Mouse (Mus musculus): ENCODE results near the gene Chst4.
"Not testable (repeated sequence)": the region's sequence is repeated elsewhere in the genome, so short reads cannot be mapped to it uniquely, and the experiment has no call there.

The Chst4 gene

DNA sequence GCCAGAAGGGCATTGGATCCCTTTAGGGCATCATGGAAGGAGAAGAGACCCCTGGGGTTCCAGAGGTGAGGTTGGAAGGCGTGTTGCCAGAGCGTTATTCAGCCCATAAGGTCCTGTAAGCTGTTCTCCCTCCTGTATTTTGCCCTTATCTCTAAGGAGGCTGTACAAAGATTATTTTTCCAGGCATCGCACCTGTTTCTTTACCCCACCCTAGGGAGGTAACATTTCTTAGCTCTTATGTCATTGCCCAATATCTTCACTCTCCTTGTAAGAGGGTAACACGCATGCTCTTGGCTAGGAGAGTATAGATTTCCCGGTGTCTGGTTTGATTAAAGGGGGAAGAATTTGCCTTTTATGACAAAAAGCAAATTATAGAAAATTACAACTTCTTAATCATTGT is at the start of gene Chst4:
Gene Chst4, minus strand, starts transcription at position 82 of the 400 bp plus-strand sequence.
- no peak for DNase-seq (ENCODE audit: low read depth, low spot score)

GRCm38 (mm10) chr8:110082416-110083105 is 43.0 kb upstream of the Chst4 start:
- no peak for DNase-seq (ENCODE audit: low read depth, low spot score)

- no peak for DNase-seq (ENCODE audit: low read depth, low spot score)
Measured at GRCm38 (mm10) chr8:110079282-110080221, 40.0 kb upstream of the Chst4 start, which contains the start of gene Zfp612. Gene Zfp612 (plus strand): TSS chr8:110079746.

DNA sequence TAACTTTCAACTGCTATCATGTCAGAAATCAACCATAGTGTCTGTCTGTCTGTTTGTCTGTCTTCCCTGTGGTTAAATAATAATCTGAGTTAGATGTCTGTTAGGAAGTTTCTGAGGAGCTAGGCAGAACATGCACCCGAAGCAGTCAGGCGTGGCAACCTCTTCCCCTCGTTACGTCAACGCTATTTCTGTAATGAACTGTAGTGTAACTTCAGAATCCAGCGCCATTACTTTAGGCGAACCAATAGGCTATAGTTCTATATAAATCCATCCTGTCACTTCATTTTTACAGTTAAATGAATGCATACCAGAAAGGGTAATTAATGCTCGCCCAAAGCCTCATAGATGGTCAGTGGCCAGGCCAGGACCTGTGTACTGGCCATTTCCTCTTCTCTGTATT is 35.0 kb upstream of the Chst4 start:
- DNase-seq (ENCODE audit: low read depth, low spot score): no peak

DNA sequence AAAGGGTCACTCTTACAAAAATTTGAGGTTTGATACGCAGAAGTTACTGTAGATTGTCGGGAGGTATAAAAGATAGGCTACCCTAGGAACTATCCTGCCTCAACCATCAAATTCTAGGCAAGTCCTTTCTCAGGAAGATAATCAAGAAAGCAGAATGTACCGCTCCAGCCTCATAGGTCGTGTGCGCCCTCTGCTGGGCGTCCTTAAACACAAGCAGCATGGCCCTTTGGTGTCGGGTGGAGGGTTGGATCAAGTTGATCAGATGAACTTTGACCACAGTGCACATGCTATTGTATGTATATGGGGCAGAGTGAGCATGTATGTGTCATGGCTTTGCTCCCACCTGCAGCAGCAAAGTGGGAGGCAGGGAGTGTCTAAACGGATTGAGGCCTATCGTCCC is 32.1 kb upstream of the Chst4 start:
- peak; percentile 24 for DNase-seq (ENCODE audit: low read depth, low spot score)

DNA sequence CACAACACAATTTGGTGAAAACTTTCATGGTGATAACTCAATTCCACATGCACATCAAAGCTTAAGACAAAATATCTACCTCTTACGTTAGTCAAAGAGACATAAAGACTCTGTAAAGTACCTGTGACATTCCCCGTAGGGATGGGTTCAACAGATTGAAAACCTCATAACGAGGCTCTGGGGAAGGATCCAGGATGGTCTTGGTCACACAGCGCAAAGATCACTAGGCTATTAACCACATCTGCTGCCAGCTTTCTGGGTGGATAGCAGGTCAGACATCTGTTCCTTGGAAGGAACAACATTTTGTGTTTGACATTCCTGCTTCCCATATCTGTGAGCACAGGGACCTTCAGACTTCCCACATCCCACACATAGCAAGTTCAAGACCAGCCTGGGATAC is 30.2 kb upstream of the Chst4 start:
- no peak for DNase-seq (ENCODE audit: low read depth, low spot score)

DNA sequence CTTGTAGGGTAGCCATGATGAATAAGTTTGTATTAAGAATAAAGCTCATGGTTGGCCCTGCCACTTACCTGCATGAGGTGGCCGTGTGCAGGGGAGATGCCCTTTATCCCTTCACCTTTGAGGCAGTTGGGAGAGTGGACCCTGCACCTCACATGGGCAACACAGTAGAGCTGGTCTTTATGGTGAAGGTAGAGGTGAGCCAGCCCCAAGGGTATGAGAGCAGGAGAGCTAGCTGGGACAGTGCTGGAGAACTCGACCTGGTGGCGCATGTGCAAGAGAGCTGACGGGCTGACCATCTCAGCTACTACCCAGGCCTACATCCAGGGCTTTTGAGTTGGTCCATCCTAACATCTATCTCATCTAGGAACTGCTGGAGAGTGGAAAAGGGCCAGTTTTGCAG is 26.1 kb upstream of the Chst4 start:
- no peak for DNase-seq (ENCODE audit: low read depth, low spot score)

GRCm38 (mm10) chr8:110064606-110065365 is 25.2 kb upstream of the Chst4 start:
- DNase-seq (ENCODE audit: low read depth, low spot score): no peak

- no peak for DNase-seq (ENCODE audit: low read depth, low spot score)
Measured at GRCm38 (mm10) chr8:110064161-110064560, 24.6 kb upstream of the Chst4 start.

GRCm38 (mm10) chr8:110058207-110058606 is 18.7 kb upstream of the Chst4 start:
- no peak for DNase-seq (ENCODE audit: low read depth, low spot score)

DNA sequence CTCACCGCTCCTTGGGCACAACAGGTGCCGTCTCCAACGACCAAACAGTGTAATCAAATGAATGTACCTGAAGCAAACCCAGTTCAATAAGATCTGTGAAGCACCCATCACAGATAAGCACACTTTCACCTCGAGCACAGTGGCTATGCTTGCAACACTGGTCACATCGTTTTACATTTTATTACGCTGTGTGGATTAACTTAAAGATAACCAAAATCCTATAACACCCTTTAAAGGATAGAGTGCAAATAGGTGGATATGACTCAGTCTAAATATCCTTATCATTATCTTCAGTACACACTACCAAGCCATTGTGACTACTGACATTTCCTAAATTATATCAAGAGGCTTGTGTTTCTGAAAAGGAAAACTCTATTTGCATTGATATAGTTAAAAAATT is 11.7 kb upstream of the Chst4 start:
- no peak for DNase-seq (ENCODE audit: low read depth, low spot score)

- no peak for DNase-seq (ENCODE audit: low read depth, low spot score)
Measured at GRCm38 (mm10) chr8:110040509-110040908, 969 bp upstream of the Chst4 start.

- no peak for DNase-seq (ENCODE audit: low read depth, low spot score)
Measured at GRCm38 (mm10) chr8:110039216-110039615, 324 bp downstream of the Chst4 start.

DNA sequence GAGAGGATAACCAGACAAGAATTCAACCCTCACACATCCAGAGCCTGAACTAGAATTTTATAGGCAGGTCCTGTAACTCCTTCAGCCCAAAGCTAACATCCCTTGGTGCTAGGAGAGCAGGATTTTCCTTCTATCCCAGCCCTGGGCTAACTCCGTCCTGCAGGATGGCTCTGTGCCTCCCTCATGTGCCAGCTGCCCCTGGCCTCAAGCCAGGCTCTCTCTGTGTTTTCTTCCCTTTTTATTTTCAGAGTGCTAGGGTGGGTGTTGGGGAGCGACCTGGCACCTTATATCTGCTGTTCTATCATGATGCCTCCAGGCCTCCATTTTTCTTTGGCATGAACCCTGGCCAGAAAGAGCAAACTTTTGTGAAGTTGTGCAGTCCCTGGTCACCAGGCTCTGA is 3.4 kb downstream of the Chst4 start:
- DNase-seq (ENCODE audit: low read depth, low spot score): no peak

DNA sequence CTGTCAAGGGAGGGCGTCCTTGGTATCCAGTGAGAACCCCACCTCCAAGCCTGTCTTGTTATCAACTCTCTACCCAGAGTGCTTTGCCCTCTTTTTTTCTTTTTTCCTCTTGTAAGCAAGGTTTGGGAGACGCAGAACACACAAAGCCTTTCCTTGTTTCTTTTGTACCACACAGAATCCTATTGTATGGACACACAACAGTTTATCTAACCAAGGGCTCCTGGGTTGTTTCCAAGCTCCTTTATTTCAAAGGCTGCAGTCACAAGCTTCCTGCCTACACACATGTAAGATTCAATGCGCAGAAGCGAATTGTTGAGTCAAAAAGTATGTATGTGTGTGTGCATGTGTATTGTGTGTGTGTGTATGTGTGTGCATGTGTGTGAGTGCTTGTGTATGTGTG is 5.2 kb downstream of the Chst4 start:
- no peak for DNase-seq (ENCODE audit: low read depth, low spot score)

GRCm38 (mm10) chr8:110033771-110034170 is 5.8 kb downstream of the Chst4 start:
- DNase-seq (ENCODE audit: low read depth, low spot score): not testable (repeated sequence)

- no peak for DNase-seq (ENCODE audit: low read depth, low spot score)
Measured at GRCm38 (mm10) chr8:110022768-110023344, 16.7 kb downstream of the Chst4 start.

DNA sequence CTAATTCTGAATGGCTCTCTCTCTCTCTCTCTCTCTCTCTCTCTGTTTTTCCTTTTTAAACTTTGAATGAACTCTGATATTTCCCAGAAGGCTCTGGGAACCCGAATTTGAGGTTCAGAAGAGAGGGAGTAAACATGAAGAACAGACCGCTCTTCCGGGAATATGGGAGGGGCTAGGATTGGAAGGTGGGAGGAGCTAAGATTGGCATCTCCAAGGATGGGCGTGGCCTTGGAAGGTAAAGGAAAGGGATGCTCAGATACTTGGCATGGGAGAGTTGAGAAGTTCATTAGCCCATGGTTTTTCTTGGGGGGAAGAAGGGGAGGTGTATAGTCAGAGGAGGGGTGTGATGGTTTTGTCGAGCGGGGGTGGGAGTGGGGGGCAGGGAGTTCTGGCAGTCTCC is 17.5 kb downstream of the Chst4 start:
- no peak for DNase-seq (ENCODE audit: low read depth, low spot score)

GRCm38 (mm10) chr8:110010868-110011267 is 28.7 kb downstream of the Chst4 start:
- peak; percentile 24 for DNase-seq (ENCODE audit: low read depth, low spot score)

DNA sequence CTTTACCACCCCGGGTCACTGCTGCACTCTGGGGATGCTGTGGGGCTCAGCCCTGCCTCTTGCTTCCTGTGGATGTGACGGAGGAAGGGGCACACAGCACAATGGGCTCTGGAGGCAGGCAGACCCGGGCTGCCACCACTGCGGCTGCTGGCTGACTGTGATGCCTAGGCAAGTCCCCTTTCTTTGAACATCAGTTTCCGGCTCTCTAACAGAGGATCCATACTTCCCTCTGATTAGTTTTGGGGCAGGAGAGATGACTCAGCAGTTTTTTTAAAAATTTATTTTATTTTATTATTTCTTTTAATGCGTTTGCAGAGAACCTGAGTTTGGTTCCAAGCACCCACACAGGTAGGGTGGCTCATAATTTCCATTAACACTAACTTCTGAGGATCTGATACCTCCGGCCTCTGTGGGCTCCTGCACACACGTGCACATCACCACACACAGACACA is 30.5 kb downstream of the Chst4 start:
- no peak for DNase-seq (ENCODE audit: low read depth, low spot score)

DNA sequence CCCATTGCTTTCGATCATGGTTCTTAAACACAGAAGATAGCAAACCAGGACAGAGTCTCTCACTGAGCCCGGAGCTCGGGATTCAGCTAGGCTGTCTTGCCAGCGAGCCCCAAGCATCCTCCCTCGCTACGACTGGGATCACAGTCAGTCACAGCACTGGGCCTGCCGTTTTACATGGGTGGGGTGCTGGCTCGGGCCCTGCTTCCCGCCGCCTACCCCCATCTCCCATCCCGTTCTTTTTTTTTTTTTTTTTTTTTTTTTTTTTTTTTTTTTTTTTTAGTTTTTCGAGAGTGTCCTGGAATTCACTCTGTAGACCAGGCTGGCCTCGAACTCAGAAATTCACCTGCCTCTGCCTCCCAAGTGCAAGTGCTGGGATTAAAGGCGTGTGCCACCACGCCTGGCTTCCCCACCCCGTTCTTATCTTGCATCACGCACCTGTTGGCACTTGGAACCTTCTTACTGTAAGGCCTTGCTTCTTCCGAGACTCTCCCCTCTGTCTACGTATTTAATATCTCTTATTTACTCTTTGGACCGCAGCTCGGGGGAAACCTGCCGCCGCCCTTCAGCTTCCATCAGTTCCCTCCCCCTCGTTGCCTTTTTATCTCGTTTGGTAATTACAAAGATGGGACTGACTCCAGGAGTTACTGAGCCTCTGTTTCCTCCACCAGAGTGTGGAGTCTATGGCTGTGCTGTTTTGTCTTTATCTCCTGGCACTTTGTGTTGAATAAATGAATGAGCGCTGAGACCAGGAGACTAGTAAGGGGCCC is 31.1 kb downstream of the Chst4 start:
- DNase-seq (ENCODE audit: low read depth, low spot score): no peak
